Mouse (Mus musculus) intestine, embryonic 16.5 days (tissue): ENCODE measurements at regions not wholly inside any gene's neighbourhood (a gene's known extent, or its start where the extent isn't known, plus 50 kb on each side); places are given as distances from the start of the nearest gene placed in this dataset.
A peak's percentile ranks its signal among the peaks of the same experiment; 100 is the strongest.

Experiments
- ATAC-seq: fragments of 200-750 bp; cut with Nextera tagmentation; 2 replicates; pipeline ENCODE4 v1.8.0; 2017; ENCODE audit warnings: moderate TSS enrichment, moderate library complexity
- H3K27ac ChIP-seq: fragments of 300-500 bp; sonication (generic); 2 replicates; pipeline ENCODE4 v1.5.1; 2014; ENCODE audit warnings: mild to moderate bottlenecking, low read length
- H3K27me3 ChIP-seq: fragments of 300-500 bp; sonication (generic); replicated peaks from 2 replicates; pipeline ENCODE4 v1.6.1; 2014; ENCODE audit warnings: low read length, control low read depth, mixed read lengths; ENCODE audit not compliant: control insufficient read depth, insufficient read depth
- H3K36me3 ChIP-seq: fragments of 300-500 bp; sonication (generic); 2 replicates; pipeline ENCODE4 v1.6.1; 2014; ENCODE audit warnings: low read length, control low read depth; ENCODE audit not compliant: control insufficient read depth, insufficient read depth
- H3K4me1 ChIP-seq: fragments of 300-500 bp; sonication (generic); 2 replicates; pipeline ENCODE4 v1.6.1; 2014; ENCODE audit warnings: low read length, control low read depth, mixed read lengths; ENCODE audit not compliant: control insufficient read depth, insufficient read depth
- H3K4me2 ChIP-seq: fragments of 300-500 bp; sonication (generic); 2 replicates; pipeline ENCODE4 v1.6.1; 2014; ENCODE audit warnings: low read depth, low read length, control low read depth
- H3K4me3 ChIP-seq: fragments of 300-500 bp; sonication (generic); 2 replicates; pipeline ENCODE4 v1.5.1; 2014; ENCODE audit warnings: mild to moderate bottlenecking, low read length
- H3K9ac ChIP-seq: fragments of 300-500 bp; sonication (generic); 2 replicates; pipeline ENCODE4 v1.6.1; 2014; ENCODE audit warnings: low read depth, low read length
- H3K9me3 ChIP-seq: fragments of 300-500 bp; sonication (generic); 2 replicates; pipeline ENCODE4 v1.6.1; 2016; ENCODE audit warnings: low read length, control low read depth; ENCODE audit not compliant: control insufficient read depth
- WGBS: fragments of 180-500 bp; shearing (Covaris S2); extraction: QIAGEN DNeasy Blood & Tissue Kit; methylation state at CpG from one replicate; pipeline ENCODE4 v1.1.7; 2014; 5-methylcytosine and 5-hydroxymethylcytosine counted together

DNA sequence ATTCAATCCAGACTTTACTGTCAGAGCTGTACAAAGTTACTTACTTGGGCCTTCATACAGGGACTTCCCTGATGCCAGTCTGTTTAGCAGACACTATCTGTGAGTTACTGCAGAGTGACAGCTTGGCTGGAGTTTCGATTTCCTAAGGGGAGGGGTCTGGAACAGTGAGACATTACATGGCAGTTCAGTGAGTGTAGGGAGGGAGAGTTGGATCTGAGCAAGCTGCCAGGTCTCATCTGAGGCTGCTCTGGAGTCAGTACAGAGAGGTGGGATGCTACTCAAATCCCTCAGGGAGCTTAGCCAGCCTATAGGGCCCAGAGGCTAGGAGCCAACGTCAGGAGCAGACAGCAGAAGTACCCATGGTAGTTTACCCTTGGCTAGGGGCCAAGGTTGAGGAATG is 1329.8 kb upstream of the Nr2f1 start:
- 40% methylated on average over 2 of the region's 2 CpGs for WGBS
- Histone ChIP-seq H3K36me3 (no peaks in the 10 kb centered on the region), H3K9ac (no peak overlapping the region), H3K9me3 (no peaks in the 10 kb centered on the region), H3K4me1 (no peaks in the 10 kb centered on the region), H3K27me3 (no peaks in the 10 kb centered on the region), H3K27ac (no peak overlapping the region), H3K4me2 (no peak overlapping the region), H3K4me3 (no peak overlapping the region)
- ATAC-seq: no peak

DNA sequence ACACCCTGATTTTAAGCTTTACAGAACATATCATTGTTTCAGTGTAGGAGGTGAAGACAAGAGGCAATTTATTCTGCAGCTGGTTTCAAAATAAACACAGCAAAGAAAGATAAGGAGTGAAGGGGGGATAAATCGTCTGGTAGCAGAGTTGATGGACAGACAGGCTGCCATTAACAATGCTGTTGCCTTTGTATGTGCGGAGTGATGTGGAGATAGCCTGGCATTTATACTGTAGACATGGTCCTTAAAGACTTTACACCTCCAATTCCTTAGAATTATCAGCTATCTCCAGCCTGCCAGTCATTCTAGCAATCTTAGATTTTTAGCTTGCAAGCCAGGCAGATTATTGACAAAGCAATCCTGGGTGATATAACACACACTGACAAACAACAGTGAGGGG is 1332.5 kb upstream of the Arrdc3 start:
- no peaks in the 10 kb centered on the region for H3K4me1 ChIP-seq
- no peak overlapping the region for H3K4me3 ChIP-seq
- 16% methylated on average over 2 of the region's 2 CpGs for WGBS
- no peak overlapping the region for H3K9ac ChIP-seq
- H3K27ac ChIP-seq: no peak overlapping the region
- no peaks in the 10 kb centered on the region for H3K27me3 ChIP-seq
- no peaks in the 10 kb centered on the region for H3K9me3 ChIP-seq
- no peak overlapping the region for H3K4me2 ChIP-seq
- H3K36me3 ChIP-seq: no peaks in the 10 kb centered on the region
- ATAC-seq: no peak

DNA sequence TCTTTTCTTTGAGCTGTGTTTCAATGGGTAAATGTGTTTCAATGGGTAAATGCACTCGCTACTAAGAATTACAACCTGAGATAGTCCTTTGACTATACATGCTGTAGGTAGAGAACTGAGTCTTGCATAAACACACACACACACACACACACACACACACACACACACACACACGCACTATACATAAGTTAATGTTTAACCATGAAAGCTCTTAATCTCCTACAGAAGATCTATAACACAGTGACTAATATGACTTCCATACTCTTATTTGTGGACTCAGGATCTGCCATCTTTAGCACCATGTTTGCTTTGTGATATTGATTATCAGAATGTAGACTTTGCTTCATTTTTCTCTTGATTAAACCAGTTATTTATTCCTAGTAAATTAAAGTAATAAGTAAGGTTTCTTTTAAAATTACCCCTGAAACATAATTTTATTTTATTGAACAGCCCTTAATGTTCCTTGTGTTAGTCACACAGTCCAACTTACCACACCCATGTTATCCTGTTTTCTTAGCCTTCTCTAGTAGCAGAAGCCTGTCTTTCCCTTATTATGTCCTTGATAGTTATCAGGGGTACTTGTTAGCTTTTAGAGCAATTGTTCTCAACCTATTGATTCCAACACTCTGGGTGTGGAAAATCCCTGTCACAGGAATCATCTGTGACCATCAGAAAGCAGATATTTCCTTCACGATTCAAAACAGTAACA is 1327.5 kb upstream of the Arrdc3 start:
- 70% methylated on average over 3 of the region's 3 CpGs for WGBS
- no peaks in the 10 kb centered on the region for H3K27me3 ChIP-seq
- H3K36me3 ChIP-seq: no peaks in the 10 kb centered on the region

More for the DNA sequence above, 1327.5 kb upstream of the Arrdc3 start:
- Histone ChIP-seq H3K4me2 (no peak overlapping the region), H3K9ac (no peak overlapping the region), H3K4me3 (no peak overlapping the region), H3K9me3 (no peaks in the 10 kb centered on the region), H3K4me1 (no peaks in the 10 kb centered on the region), H3K27ac (no peak overlapping the region)
- ATAC-seq: peak; percentile 86
